ENCODE assay signal across 13 mouse cellular contexts in the genomic region with DNA sequence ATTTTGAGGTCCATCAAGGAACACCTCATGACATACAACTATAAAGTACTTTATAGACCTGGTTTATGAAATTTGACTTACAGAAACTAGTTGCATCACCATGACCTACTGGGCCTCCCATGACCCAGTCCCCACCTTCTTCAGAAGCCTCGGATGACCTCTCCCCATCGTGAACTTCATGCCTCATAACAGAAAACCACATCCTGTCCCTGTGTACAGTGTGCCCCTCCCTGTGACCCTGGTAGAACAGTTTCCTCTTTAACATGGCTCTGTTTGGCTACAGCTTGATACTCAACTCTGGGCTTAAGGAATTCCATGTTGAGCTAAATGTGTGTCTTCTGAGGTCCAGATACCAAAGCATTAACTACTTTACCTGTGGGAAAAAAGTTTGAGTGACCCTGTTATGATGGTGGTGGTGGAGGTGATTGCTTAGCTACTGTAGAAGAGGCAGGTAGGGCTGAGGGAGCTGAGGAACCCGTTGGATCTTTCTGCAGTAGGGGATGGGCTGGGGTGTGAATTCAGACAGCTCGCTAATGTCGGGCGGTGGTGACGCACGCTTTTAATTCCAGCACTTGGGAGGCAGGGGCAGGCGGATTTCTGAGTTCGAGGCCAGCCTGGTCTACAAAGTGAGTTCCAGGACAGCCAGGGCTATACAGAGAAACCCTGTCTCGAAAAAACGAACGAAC. TPM values are rescaled to one million over a fixed set of nuclear protein-coding genes. Genes with fewer than 3 reads are reported as not detected.
DNase-seq lines count a peak whose midpoint lies in the region; ATAC-seq and TF ChIP-seq lines count a peak whose summit lies in the region.
"Had no signal": no experiment of that assay in that cellular context is flagged by ENCODE, and none has a peak within 500 bp of the region (broad histone marks: within the 10 kb centered on the region; RNA-seq: fewer than 3 reads in every experiment).

No protein-coding gene starts in this region.

- no peak overlapping the region for H3K27ac ChIP-seq in lung, postnatal 0 days (ENCODE audit: low read length)
- H3K27ac ChIP-seq in liver, postnatal 0 days (ENCODE audit: low read depth): peak overlapping the region; percentile 16; the same call in 1 of the 2 replicates
- H3K27ac ChIP-seq in small intestine, adult 2 months (ENCODE audit: insufficient read depth, low read depth, low read length): peak overlapping the region; percentile 42
- H3K27ac ChIP-seq in cerebellum, adult 2 months (ENCODE audit: insufficient read depth, low read length): no peak overlapping the region
- H3K27ac ChIP-seq: hindbrain, embryonic 14.5 days; limb, embryonic 10.5 days; midbrain, embryonic 12.5 days had no signal

- H3K27me3 ChIP-seq in lung, postnatal 0 days (replicated peaks; ENCODE audit: insufficient read depth, low read length): no peaks in the 10 kb centered on the region
- H3K27me3 ChIP-seq in liver, postnatal 0 days (ENCODE audit: insufficient read depth, low read length): no peaks in the 10 kb centered on the region
- H3K27me3 ChIP-seq in small intestine, adult 2 months (ENCODE audit: control insufficient read depth, insufficient read depth, low read length): no peaks in the 10 kb centered on the region
- no peaks in the 10 kb centered on the region for H3K27me3 ChIP-seq in cerebellum, adult 2 months (ENCODE audit: control insufficient read depth, insufficient read depth, low read length)
- H3K27me3 ChIP-seq: midbrain, embryonic 12.5 days; Patski had no signal

- no peaks in the 10 kb centered on the region for H3K9me3 ChIP-seq in lung, postnatal 0 days (ENCODE audit: low read length)
- H3K9me3 ChIP-seq in liver, postnatal 0 days (ENCODE audit: low read length): no peaks in the 10 kb centered on the region
- H3K9me3 ChIP-seq: limb, embryonic 10.5 days; midbrain, embryonic 12.5 days had no signal

- peak; percentile 63 for DNase-seq in lung, postnatal 0 days (ENCODE audit: low spot score)
- no peak for DNase-seq in lung, postnatal 14 days
- peak; percentile 41 for DNase-seq in liver, postnatal 0 days
- DNase-seq in cerebellum, adult 2 months: no peak
- no peak for DNase-seq in c-Kit-positive CD71-positive TER-119-positive erythroid progenitor cells, embryonic 14.5 days (ENCODE audit: low spot score)
- DNase-seq in urinary bladder, adult 2 months (ENCODE audit: low spot score): no peak
- DNase-seq: cerebellum, postnatal 36 days; gastrocnemius, postnatal 14 days had no signal

- H3K4me2 ChIP-seq in lung, postnatal 0 days (replicated peaks; ENCODE audit: low read depth, low read length): no peak overlapping the region
- H3K4me2 ChIP-seq in liver, postnatal 0 days (ENCODE audit: low read depth, low read length): no peak overlapping the region
- H3K4me2 ChIP-seq: hindbrain, embryonic 14.5 days; midbrain, embryonic 12.5 days had no signal

- peak; percentile 47; the same call in 1 of the 2 replicates for ATAC-seq in lung, postnatal 0 days
- peak; percentile 81 for ATAC-seq in liver, postnatal 0 days
- ATAC-seq: Patski had no signal

- no peak for TF ChIP-seq CTCF in lung, postnatal 0 days (IDR thresholded peaks at IDR 0.05)
- no peak for TF ChIP-seq CTCF in liver, postnatal 0 days (IDR thresholded peaks at IDR 0.05; ENCODE audit: low read depth)
- TF ChIP-seq CTCF in small intestine, adult 2 months (IDR thresholded peaks at IDR 0.05; ENCODE audit: extremely low read depth, insufficient read length, insufficient replicate concordance, low read depth, low read length): no peak
- no peak for TF ChIP-seq CTCF in cerebellum, adult 2 months (IDR thresholded peaks at IDR 0.05; ENCODE audit: borderline replicate concordance, insufficient read depth, low read depth, low read length)

- H3K4me3 ChIP-seq in lung, postnatal 0 days (ENCODE audit: low read depth, low read length): no peak overlapping the region
- H3K4me3 ChIP-seq in liver, postnatal 0 days (ENCODE audit: low read depth, low read length): no peak overlapping the region
- no peak overlapping the region for H3K4me3 ChIP-seq in small intestine, adult 2 months (ENCODE audit: low read depth, low read length)
- H3K4me3 ChIP-seq in cerebellum, adult 2 months (replicated peaks; ENCODE audit: insufficient read depth, low read depth, low read length): no peak overlapping the region
- H3K4me3 ChIP-seq: limb, embryonic 10.5 days; midbrain, embryonic 12.5 days had no signal

- 83% methylated on average over 12 of the region's 13 CpGs for WGBS in lung, postnatal 0 days
- 69% methylated on average over 13 of the region's 13 CpGs for WGBS in liver, postnatal 0 days (ENCODE audit: insufficient replicate concordance)
- 82% methylated on average over 13 of the region's 13 CpGs for WGBS in small intestine, adult 2 months
- 85% methylated on average over 13 of the region's 13 CpGs for WGBS in cerebellum, adult 2 months

- H3K36me3 ChIP-seq in lung, postnatal 0 days (ENCODE audit: insufficient read depth, low read length): no peaks in the 10 kb centered on the region
- H3K36me3 ChIP-seq in liver, postnatal 0 days (replicated peaks; ENCODE audit: insufficient read depth, low read length): no peaks in the 10 kb centered on the region
- no peaks in the 10 kb centered on the region for H3K36me3 ChIP-seq in small intestine, adult 2 months (ENCODE audit: control insufficient read depth, insufficient read depth, low read length)
- H3K36me3 ChIP-seq: limb, embryonic 10.5 days; midbrain, embryonic 12.5 days had no signal

- no peak for TF ChIP-seq EP300 in lung, postnatal 0 days (IDR thresholded peaks at IDR 0.05)
- peak; percentile 39; the same call in 1 of the 2 replicates for TF ChIP-seq EP300 in liver, postnatal 0 days (IDR thresholded peaks at IDR 0.05; ENCODE audit: low read depth)

- no peak overlapping the region for H3K9ac ChIP-seq in lung, postnatal 0 days (replicated peaks; ENCODE audit: low read depth)
- H3K9ac ChIP-seq in liver, postnatal 0 days (replicated peaks): no peak overlapping the region
- H3K9ac ChIP-seq: hindbrain, embryonic 14.5 days; midbrain, embryonic 12.5 days had no signal

- no peak for TF ChIP-seq POLR2A in small intestine, adult 2 months (IDR thresholded peaks at IDR 0.05; ENCODE audit: low read depth, low read length)
- no peak for TF ChIP-seq POLR2A in cerebellum, adult 2 months (IDR thresholded peaks at IDR 0.05; ENCODE audit: borderline replicate concordance, insufficient read depth, low read length)

- 0 out of 2 replicates have a peak, but pooled peaks cover 6% of the 10 kb centered on the region for H3K4me1 ChIP-seq in lung, postnatal 0 days (ENCODE audit: insufficient read depth, low read depth, low read length)
- H3K4me1 ChIP-seq in liver, postnatal 0 days (ENCODE audit: insufficient read depth): 0 out of 2 replicates have a peak, but pooled peaks cover 2% of the 10 kb centered on the region
- H3K4me1 ChIP-seq in small intestine, adult 2 months (ENCODE audit: control insufficient read depth, insufficient read depth, insufficient read length, low read length): no peaks in the 10 kb centered on the region
- H3K4me1 ChIP-seq in cerebellum, adult 2 months (ENCODE audit: control insufficient read depth, insufficient read depth, low read length): no peaks in the 10 kb centered on the region

RNA-seq across cellular contexts. Expression of gene Mdm1, which starts 58.4 kb away (rescaled TPM):
- polyA plus RNA-seq in lung, postnatal 0 days (2015; fragmentation: Nextera tagmentation; extraction: Ambion mirVana): 13.6 and 16.4 TPM in 2 replicates
- polyA plus RNA-seq in liver, postnatal 0 days (2015; fragmentation: Nextera tagmentation; extraction: Ambion mirVana): 4.3 and 4.7 TPM in 2 replicates
- polyA plus RNA-seq in small intestine, adult 2 months (2012; rRNA removed): 0.75 and 1.4 TPM in 2 replicates
- polyA plus RNA-seq in cerebellum, adult 2 months (2012; rRNA removed): 15.5 and 16.2 TPM in 2 replicates
- 8.7 and 10.7 TPM in 2 replicates for polyA plus RNA-seq in urinary bladder, adult 2 months (2012; rRNA removed)

Comparison
In these comparisons a context has a peak if more than half of its experiments do, and no peak if none do; other contexts are left out.
1. DNase-seq: peak in lung, postnatal 0 days (single experiment) and liver, postnatal 0 days (single experiment); none in lung, postnatal 14 days (single experiment), cerebellum, adult 2 months (0 of 2), c-Kit-positive CD71-positive TER-119-positive erythroid progenitor cells, embryonic 14.5 days (single experiment) and urinary bladder, adult 2 months (single experiment).
2. H3K27ac ChIP-seq: peak in liver, postnatal 0 days (single experiment) and small intestine, adult 2 months (single experiment); none in lung, postnatal 0 days (single experiment) and cerebellum, adult 2 months (single experiment).